Comparison of ENCODE assay signal across 16 mouse cellular contexts in genomic region chr10:40919464-40919863, GRCm38 (mm10). TPM values are rescaled to one million over a fixed set of nuclear protein-coding genes. Genes with fewer than 3 reads are reported as not detected.
"Had no signal": no experiment of that assay in that cellular context is flagged by ENCODE, and none has a peak within 500 bp of the region (broad histone marks: within the 10 kb centered on the region; RNA-seq: fewer than 3 reads in every experiment).

No protein-coding gene starts in this region.

- DNase-seq: kidney, adult 2 months; kidney, postnatal 25 days; left cerebral cortex, postnatal 4 days; liver, postnatal 0 days; lung, embryonic 14.5 days; midbrain, embryonic 14.5 days; thymus, adult 18-20 months; thymus, postnatal 36 days had no signal

- ATAC-seq: liver, postnatal 0 days; lung, postnatal 0 days had no signal

- H3K4me2 ChIP-seq: limb, embryonic 12.5 days; limb, embryonic 15.5 days; liver, embryonic 11.5 days; lung, embryonic 14.5 days; neural tube, embryonic 12.5 days had no signal

- H3K36me3 ChIP-seq: limb, embryonic 15.5 days; neural tube, embryonic 12.5 days had no signal

- H3K9ac ChIP-seq: limb, embryonic 12.5 days; limb, embryonic 15.5 days; liver, embryonic 14.5 days; liver, postnatal 0 days; lung, embryonic 14.5 days; neural tube, embryonic 12.5 days had no signal

- H3K9me3 ChIP-seq: limb, embryonic 12.5 days; limb, embryonic 15.5 days; neural tube, embryonic 12.5 days had no signal

- H3K4me3 ChIP-seq: limb, embryonic 12.5 days; limb, embryonic 15.5 days; neural tube, embryonic 12.5 days had no signal

- H3K4me1 ChIP-seq: limb, embryonic 12.5 days; limb, embryonic 15.5 days; neural tube, embryonic 12.5 days had no signal

- H3K27ac ChIP-seq: kidney, postnatal 0 days; limb, embryonic 12.5 days; limb, embryonic 15.5 days; liver, embryonic 14.5 days; macrophage; neural tube, embryonic 12.5 days had no signal

- H3K27me3 ChIP-seq: limb, embryonic 12.5 days; limb, embryonic 15.5 days; neural tube, embryonic 12.5 days had no signal

RNA-seq across cellular contexts. Expression of gene Wasf1, which starts 36.2 kb away (rescaled TPM):
- polyA plus RNA-seq: macrophage had no signal
